Mouse (Mus musculus) liver, embryonic 16.5 days (tissue): ENCODE measurements at regions not wholly inside any gene's neighbourhood (a gene's known extent, or its start where the extent isn't known, plus 50 kb on each side); places are given as distances from the start of the nearest gene placed in this dataset.

Experiments used
- ATAC-seq: fragments of 200-750 bp; cut with Nextera tagmentation; 2 replicates; pipeline ENCODE4 v1.8.0; 2017; ENCODE audit warnings: low read depth, mild to moderate bottlenecking, moderate number of reproducible peaks, moderate library complexity
- H3K27ac ChIP-seq: fragments of 300-500 bp; sonication (generic); 2 replicates; pipeline ENCODE4 v1.5.1; 2014; ENCODE audit warnings: mild to moderate bottlenecking, low read length
- H3K27me3 ChIP-seq: fragments of 300-500 bp; sonication (generic); 2 replicates; pipeline ENCODE4 v1.6.1; 2014; ENCODE audit warnings: low read depth, low read length, mixed read lengths; ENCODE audit not compliant: control insufficient read depth, insufficient read depth
- H3K36me3 ChIP-seq: fragments of 300-500 bp; sonication (generic); 2 replicates; pipeline ENCODE4 v1.6.1; 2014; ENCODE audit warnings: mild to moderate bottlenecking; ENCODE audit not compliant: control insufficient read depth, insufficient read depth
- H3K4me1 ChIP-seq: fragments of 300-500 bp; sonication (generic); 2 replicates; pipeline ENCODE4 v1.6.1; 2014; ENCODE audit warnings: low read depth, low read length, mixed read lengths; ENCODE audit not compliant: control insufficient read depth
- H3K4me2 ChIP-seq: fragments of 300-500 bp; sonication (generic); 2 replicates; pipeline ENCODE4 v1.6.1; 2014; ENCODE audit warnings: low read depth, low read length, mixed read lengths
- H3K4me3 ChIP-seq: fragments of 300-500 bp; sonication (generic); 2 replicates; pipeline ENCODE4 v1.5.1; 2014; ENCODE audit warnings: low read depth, mild to moderate bottlenecking, low read length
- H3K9ac ChIP-seq: fragments of 300-500 bp; sonication (generic); 2 replicates; pipeline ENCODE4 v1.6.1; 2014; ENCODE audit warnings: low read depth, low read length
- H3K9me3 ChIP-seq: fragments of 300-500 bp; sonication (generic); replicated peaks from 2 replicates; pipeline ENCODE4 v1.6.1; 2016; ENCODE audit warnings: low read length; ENCODE audit not compliant: control insufficient read depth
- WGBS: fragments of 180-500 bp; shearing (Covaris S2); extraction: QIAGEN DNeasy Blood & Tissue Kit; methylation state at CpG from one replicate; pipeline ENCODE4 v1.1.7; 2014; ENCODE audit not compliant: insufficient replicate concordance; 5-methylcytosine and 5-hydroxymethylcytosine counted together

GRCm38 (mm10) chr10:9029506-9029905 lies 143.6 kb upstream of the Sash1 start:
- WGBS: 81% methylated on average over 6 of the region's 6 CpGs
- Histone ChIP-seq H3K4me2 (no peak overlapping the region), H3K27ac (no peak overlapping the region), H3K9ac (no peak overlapping the region), H3K27me3 (no peaks in the 10 kb centered on the region), H3K4me3 (no peak overlapping the region), H3K36me3 (no peaks in the 10 kb centered on the region), H3K4me1 (no peaks in the 10 kb centered on the region), H3K9me3 (no peaks in the 10 kb centered on the region)
- no peak for ATAC-seq

DNA sequence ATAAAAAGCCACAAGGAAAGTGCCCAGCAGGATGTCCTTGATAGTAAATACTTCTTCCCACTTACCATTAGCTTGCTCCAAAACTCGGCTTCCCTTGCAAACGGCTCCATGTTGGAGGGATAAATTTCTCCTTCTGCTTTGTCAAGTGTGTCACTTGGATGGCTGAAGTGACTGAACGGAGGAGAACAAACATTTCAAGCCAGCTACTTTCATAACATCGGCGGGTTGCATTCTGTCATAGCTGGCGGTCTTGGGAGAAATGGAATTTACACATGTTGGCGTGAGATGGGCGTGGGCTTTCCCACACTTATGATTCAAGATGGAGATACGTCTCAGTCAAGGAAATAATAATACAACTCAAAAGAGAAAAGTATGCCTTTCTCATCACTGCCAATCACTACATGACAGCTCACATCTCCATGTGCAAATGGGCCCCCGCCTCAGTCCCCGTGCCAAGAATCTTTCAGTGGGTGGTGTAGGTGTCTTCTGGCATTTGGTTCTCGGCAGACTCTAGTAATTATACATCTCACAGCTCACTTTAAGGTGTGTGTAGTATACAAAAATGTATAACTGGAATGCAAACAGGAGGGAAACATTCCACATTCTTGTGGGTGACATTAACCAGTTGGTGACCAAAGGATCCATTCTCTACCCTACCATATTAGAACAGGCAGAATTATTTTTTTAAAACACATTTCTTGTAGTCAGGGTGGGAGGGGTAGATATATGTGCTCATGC lies 141.4 kb upstream of the Sash1 start:
- Histone ChIP-seq H3K36me3 (no peaks in the 10 kb centered on the region), H3K9ac (no peak overlapping the region), H3K4me3 (no peak overlapping the region), H3K27me3 (no peaks in the 10 kb centered on the region), H3K9me3 (no peaks in the 10 kb centered on the region), H3K27ac (no peak overlapping the region), H3K4me1 (no peaks in the 10 kb centered on the region), H3K4me2 (no peak overlapping the region)
- no peak for ATAC-seq
- WGBS: 69% methylated on average over 12 of the region's 12 CpGs

- no peak overlapping the region for H3K9ac ChIP-seq
- no peaks in the 10 kb centered on the region for H3K27me3 ChIP-seq
- no peak overlapping the region for H3K27ac ChIP-seq
- no peak for ATAC-seq
- no peaks in the 10 kb centered on the region for H3K4me1 ChIP-seq
- H3K4me2 ChIP-seq: no peak overlapping the region
- H3K4me3 ChIP-seq: no peak overlapping the region
- no peaks in the 10 kb centered on the region for H3K9me3 ChIP-seq
- H3K36me3 ChIP-seq: no peaks in the 10 kb centered on the region
- WGBS: 59% methylated on average over 11 of the region's 11 CpGs
Observed at GRCm38 (mm10) chr10:9014810-9015505, 129.1 kb upstream of the Sash1 start.

- no peak for ATAC-seq
- Histone ChIP-seq H3K4me2 (no peak overlapping the region), H3K4me1 (no peaks in the 10 kb centered on the region), H3K9ac (no peak overlapping the region), H3K27me3 (no peaks in the 10 kb centered on the region), H3K27ac (no peak overlapping the region), H3K4me3 (no peak overlapping the region), H3K9me3 (no peaks in the 10 kb centered on the region), H3K36me3 (no peaks in the 10 kb centered on the region)
- 54% methylated on average over 3 of the region's 3 CpGs for WGBS
Observed at GRCm38 (mm10) chr10:9013549-9013925, 127.7 kb upstream of the Sash1 start.

DNA sequence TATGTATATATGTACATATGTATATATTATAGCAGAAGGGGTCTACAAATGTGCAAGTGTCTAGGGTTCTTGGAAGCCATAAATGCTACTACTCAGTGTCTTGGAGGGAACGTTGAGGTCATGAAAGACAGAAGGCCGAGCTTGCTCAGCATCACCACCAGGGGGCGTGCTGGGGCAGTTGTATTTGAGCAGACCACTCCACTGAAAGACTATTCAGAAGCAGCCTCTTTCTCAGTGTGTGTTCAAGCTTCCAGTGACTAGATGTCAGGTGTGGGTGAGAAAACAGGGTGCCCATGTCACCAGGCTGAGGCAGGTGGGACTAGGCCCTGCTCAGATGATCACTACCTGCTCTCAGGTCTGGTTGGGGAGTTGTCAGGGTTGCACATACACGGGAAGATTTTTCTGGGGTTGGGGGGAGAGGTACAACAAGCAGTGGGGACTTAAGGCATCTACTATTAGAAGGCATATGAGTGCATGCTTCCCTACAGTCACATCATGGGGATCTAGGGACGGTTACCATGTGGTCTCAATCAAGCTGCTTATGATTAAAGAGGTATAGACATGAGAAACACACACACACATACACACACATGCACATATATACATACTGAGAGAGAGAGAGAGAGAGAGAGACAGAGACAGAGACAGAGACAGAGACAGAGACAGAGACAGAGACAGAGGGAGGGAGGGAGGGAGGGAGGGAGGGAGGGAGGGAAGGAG lies 127.1 kb upstream of the Sash1 start:
- no peak overlapping the region for H3K4me3 ChIP-seq
- no peak overlapping the region for H3K4me2 ChIP-seq
- H3K27ac ChIP-seq: no peak overlapping the region
- no peaks in the 10 kb centered on the region for H3K9me3 ChIP-seq
- H3K4me1 ChIP-seq: no peaks in the 10 kb centered on the region
- no peaks in the 10 kb centered on the region for H3K27me3 ChIP-seq
- no peaks in the 10 kb centered on the region for H3K36me3 ChIP-seq
- WGBS: 22% methylated on average over 5 of the region's 5 CpGs
- H3K9ac ChIP-seq: no peak overlapping the region
- no peak for ATAC-seq

DNA sequence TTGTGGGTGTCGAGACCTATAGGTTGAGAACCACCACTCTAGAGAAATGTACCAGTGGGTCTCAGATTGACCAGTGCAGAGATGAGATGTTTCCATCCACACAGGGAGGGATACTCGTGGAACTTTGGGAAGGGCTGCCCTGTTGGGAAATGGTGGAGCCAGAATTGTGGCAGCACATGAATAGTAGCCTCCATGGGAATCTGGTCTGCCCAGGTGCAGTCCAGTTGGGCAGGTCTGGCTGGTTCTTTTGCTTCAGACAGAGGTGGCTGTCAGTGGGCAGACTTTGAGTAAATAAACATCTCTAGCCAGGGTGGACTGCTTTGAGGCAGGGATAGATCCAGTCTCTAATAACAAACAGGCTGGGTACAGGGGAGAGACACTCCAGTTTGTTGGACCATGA lies 126.0 kb upstream of the Sash1 start:
- no peaks in the 10 kb centered on the region for H3K4me1 ChIP-seq
- WGBS: 48% methylated on average over 2 of the region's 2 CpGs
- no peaks in the 10 kb centered on the region for H3K9me3 ChIP-seq
- no peak for ATAC-seq
- H3K9ac ChIP-seq: no peak overlapping the region
- H3K4me3 ChIP-seq: no peak overlapping the region
- H3K27ac ChIP-seq: no peak overlapping the region
- no peaks in the 10 kb centered on the region for H3K27me3 ChIP-seq
- no peak overlapping the region for H3K4me2 ChIP-seq
- no peaks in the 10 kb centered on the region for H3K36me3 ChIP-seq

- no peak for ATAC-seq
- no peak overlapping the region for H3K27ac ChIP-seq
- H3K36me3 ChIP-seq: no peaks in the 10 kb centered on the region
- no peak overlapping the region for H3K4me2 ChIP-seq
- 74% methylated on average over 13 of the region's 13 CpGs for WGBS
- no peaks in the 10 kb centered on the region for H3K9me3 ChIP-seq
- H3K9ac ChIP-seq: no peak overlapping the region
- no peak overlapping the region for H3K4me3 ChIP-seq
- H3K4me1 ChIP-seq: no peaks in the 10 kb centered on the region
- H3K27me3 ChIP-seq: no peaks in the 10 kb centered on the region
Observed at GRCm38 (mm10) chr10:9010191-9010590, 124.3 kb upstream of the Sash1 start.

GRCm38 (mm10) chr10:9005140-9005909 lies 119.5 kb upstream of the Sash1 start:
- Histone ChIP-seq H3K27ac (no peak overlapping the region), H3K4me3 (no peak overlapping the region), H3K9me3 (no peaks in the 10 kb centered on the region), H3K4me1 (no peaks in the 10 kb centered on the region), H3K9ac (no peak overlapping the region), H3K4me2 (no peak overlapping the region), H3K27me3 (no peaks in the 10 kb centered on the region), H3K36me3 (no peaks in the 10 kb centered on the region)
- WGBS: 54% methylated on average over 10 of the region's 10 CpGs
- ATAC-seq: no peak
